Mouse (Mus musculus) layer of hippocampus, postnatal 14 days (tissue): ENCODE measurements around the gene Malsu1. TPM values are rescaled to one million over a fixed set of nuclear protein-coding genes. Genes with fewer than 3 reads are reported as not detected.

ENCODE experiments used
- DNase-seq, 2 experiments: peaks; one replicate each; pipeline ENCODE4 v3.0.0; 2021 to 2022; ENCODE audit warnings: low spot score in 2 of 2, mixed read lengths in 1 of 2
- total RNA-seq, 2 experiments: library from RNA; stranded (reverse); gene quantifications; 2 replicates each; pipeline ENCODE4 v1.2.3; 2021

Gene Malsu1
- total RNA-seq, 2 experiments from 2014 or later = 25.7 to 31.4 TPM

GRCm38 (mm10) chr6:49132352-49133090 is 58.9 kb downstream of the Malsu1 start:
- DNase-seq = no peak

Other genes with a start within 250 kb of the Malsu1 start
- gene Tmem176a, start 232.9 kb upstream of the Malsu1 start, total RNA-seq = 10 to 100 TPM; 18.3 to 19.8 TPM
- gene Tmem176b, start 232.3 kb upstream of the Malsu1 start, total RNA-seq = 10 to 100 TPM; 47.2 to 52.1 TPM
- gene Aoc1, start 200.9 kb upstream of the Malsu1 start, total RNA-seq = not detected
- gene 1600015I10Rik, start 143.9 kb upstream of the Malsu1 start, total RNA-seq = not detected
- gene Doxl2, start 98.8 kb upstream of the Malsu1 start, total RNA-seq = not detected
- not detected for gene Svs1, start 86.9 kb upstream of the Malsu1 start, total RNA-seq
- under 1 TPM; 0.86 to 0.99 TPM for gene Gpnmb, start 37.2 kb upstream of the Malsu1 start, total RNA-seq
- under 1 TPM; 0.24 to 0.35 TPM for gene Igf2bp3, start 141.2 kb downstream of the Malsu1 start, total RNA-seq
- gene Tra2a, start 190.2 kb downstream of the Malsu1 start, total RNA-seq = 10 to 100 TPM; 76.0 to 85.7 TPM
- gene Ccdc126, start 245.5 kb downstream of the Malsu1 start, total RNA-seq = 1 to 10 TPM; 8.4 to 8.8 TPM